Comparison of ENCODE assay signal across 9 mouse cellular contexts in the genomic region with DNA sequence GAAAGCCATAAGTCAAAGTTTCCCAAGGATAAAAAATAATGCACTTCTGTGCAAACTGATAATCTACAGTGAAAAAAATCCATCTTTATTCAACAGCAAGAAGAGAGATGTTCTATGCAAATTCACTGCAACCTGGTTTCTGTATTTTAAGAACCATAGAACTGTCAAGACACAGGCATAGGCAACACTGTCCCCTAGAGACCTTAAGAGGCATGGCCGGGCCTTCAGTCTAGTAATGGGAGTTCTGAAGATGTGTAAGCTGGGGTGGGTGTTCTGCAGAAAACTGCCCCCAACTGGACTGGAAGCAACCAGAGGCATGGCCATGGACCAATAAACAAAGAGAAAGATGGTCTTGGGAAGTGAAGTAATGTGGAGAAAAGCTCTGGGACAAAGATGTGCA.
DNase-seq lines count a peak whose midpoint lies in the region; ATAC-seq and TF ChIP-seq lines count a peak whose summit lies in the region.
"Had no signal": no experiment of that assay in that cellular context is flagged by ENCODE, and none has a peak within 500 bp of the region (broad histone marks: within the 10 kb centered on the region; RNA-seq: fewer than 3 reads in every experiment).

No protein-coding gene starts in this region.

- no peak overlapping the region for H3K4me2 ChIP-seq in midbrain, embryonic 14.5 days (ENCODE audit: low read length)
- H3K4me2 ChIP-seq: embryonic facial prominence, embryonic 15.5 days had no signal

- H3K27me3 ChIP-seq in Patski, result no peaks in the 10 kb centered on the region
- no peaks in the 10 kb centered on the region for H3K27me3 ChIP-seq in midbrain, embryonic 14.5 days (ENCODE audit: control insufficient read depth, insufficient read depth, low read length)
- H3K27me3 ChIP-seq: embryonic facial prominence, embryonic 15.5 days had no signal

- POLR2A ChIA-PET in Patski (lab: Charles Lee), result no interaction called here

- H3K4me3 ChIP-seq in layer of hippocampus, adult 2 months, result no peak overlapping the region
- no peak overlapping the region for H3K4me3 ChIP-seq in midbrain, embryonic 14.5 days (replicated peaks; ENCODE audit: low read depth, low read length)
- H3K4me3 ChIP-seq: embryonic facial prominence, embryonic 15.5 days had no signal

- DNase-seq in cerebellum, postnatal 10 days, result peak; percentile 45 to 58
- no peak for DNase-seq in cerebellum, postnatal 4 days (ENCODE audit: low spot score in 2 of 2)
- no peak for DNase-seq in layer of hippocampus, adult 2 months (ENCODE audit: low spot score in 2 of 2)
- no peak for DNase-seq in layer of hippocampus, postnatal 14 days (ENCODE audit: low spot score in 2 of 2)
- DNase-seq in Patski (ENCODE audit: low read depth, low spot score), result no peak
- DNase-seq in lung, postnatal 36 days, result peak; percentile 37
- no peak for DNase-seq in midbrain, embryonic 14.5 days

- no peak overlapping the region for H3K9ac ChIP-seq in midbrain, embryonic 14.5 days (replicated peaks; ENCODE audit: low read length)
- H3K9ac ChIP-seq: embryonic facial prominence, embryonic 15.5 days had no signal

- peak overlapping the region; percentile 58; the same call in 1 of the 2 replicates for H3K27ac ChIP-seq in layer of hippocampus, adult 2 months
- no peak overlapping the region for H3K27ac ChIP-seq in midbrain, embryonic 14.5 days (replicated peaks; ENCODE audit: low read depth, low read length)
- H3K27ac ChIP-seq: embryonic facial prominence, embryonic 15.5 days had no signal

- CTCF ChIA-PET in Patski (lab: Charles Lee), result interaction anchor here (0.7 to 1.6 kb wide), 10 partner anchors 9 to 206 kb away, joined by 3 to 10 read pairs (median 4); no protein-coding TSS in a partner anchor

- TF ChIP-seq CTCF in layer of hippocampus, adult 2 months (conservative IDR thresholded peaks at IDR 0.05), result peak; percentile 85
- peak; percentile 87 for TF ChIP-seq CTCF in Patski (IDR thresholded peaks at IDR 0.05)

- in situ Hi-C loops in Patski (cut with MboI; ENCODE audit: low pct_unique_long_range_greater_than_20kb), result no loop called here

- peaks cover 42% of the 10 kb centered on the region for H3K36me3 ChIP-seq in midbrain, embryonic 14.5 days (ENCODE audit: control insufficient read depth, insufficient read depth, low read length)

- peak; percentile 65 for ATAC-seq in Patski
- ATAC-seq in midbrain, embryonic 14.5 days (ENCODE audit: low FRiP score, low TSS enrichment), result no peak
- no peak for ATAC-seq in megakaryocyte-erythroid progenitor cell, adult 5-6 weeks (replicated peaks; ENCODE audit: low FRiP score, low TSS enrichment, poor library complexity, severe bottlenecking)

- H3K9me3 ChIP-seq in midbrain, embryonic 14.5 days (ENCODE audit: control insufficient read depth, low read length), result no peaks in the 10 kb centered on the region
- H3K9me3 ChIP-seq: embryonic facial prominence, embryonic 15.5 days had no signal

- H3K4me1 ChIP-seq in midbrain, embryonic 14.5 days (ENCODE audit: control insufficient read depth, insufficient read depth, low read length), result no peaks in the 10 kb centered on the region
- H3K4me1 ChIP-seq: embryonic facial prominence, embryonic 15.5 days had no signal

- 91% methylated on average over 1 of the region's 1 CpGs for WGBS in midbrain, embryonic 14.5 days

Comparison
In these comparisons a context has a peak if more than half of its experiments do, and no peak if none do; other contexts are left out.
1. DNase-seq: peak in cerebellum, postnatal 10 days (2 of 2) and lung, postnatal 36 days (single experiment); none in cerebellum, postnatal 4 days (0 of 2), layer of hippocampus, adult 2 months (0 of 2), layer of hippocampus, postnatal 14 days (0 of 2), Patski (single experiment) and midbrain, embryonic 14.5 days (single experiment).